8 mouse cellular contexts compared by ENCODE assay signal in genomic region chr4:117887133-117887532, GRCm38 (mm10). TPM values are rescaled to one million over a fixed set of nuclear protein-coding genes. Genes with fewer than 3 reads are reported as not detected.
A peak's percentile ranks its signal among the peaks of the same experiment; 100 is the strongest.
DNase-seq lines count a peak whose midpoint lies in the region; ATAC-seq lines count a peak whose summit lies in the region.

Gene Atp6v0b (minus strand): TSS chr4:117887333.

- no peaks in the 10 kb centered on the region for H3K27me3 ChIP-seq in hindbrain, embryonic 15.5 days

- under 1% methylated on average over 37 of the region's 37 CpGs for WGBS in hindbrain, embryonic 15.5 days

- H3K4me2 ChIP-seq in hindbrain, embryonic 15.5 days, result peak within 1 kb of the TSS; percentile 83

- peak; percentile 86 for ATAC-seq in hindbrain, embryonic 15.5 days (ENCODE audit: low FRiP score, low read depth)

- H3K4me1 ChIP-seq in hindbrain, embryonic 15.5 days (replicated peaks), result peaks cover 51% of the 10 kb centered on the region

- H3K27ac ChIP-seq in hindbrain, embryonic 15.5 days (replicated peaks), result peak within 1 kb of the TSS; percentile 64

- DNase-seq in T-cell, adult 2 months (ENCODE audit: low spot score), result peak; percentile 93
- DNase-seq in cerebellum, postnatal 36 days, result peak; percentile 96 to 97
- DNase-seq in frontal cortex, postnatal 36 days (ENCODE audit: low spot score in 2 of 2), result peak; percentile 95 to 96
- DNase-seq in left cerebral cortex, adult 11 months (ENCODE audit: low spot score), result peak; percentile 92
- DNase-seq in lung, postnatal 4 days, result peak; percentile 94 to 95
- DNase-seq in retina, postnatal 7 days (ENCODE audit: low read depth, low spot score), result peak; percentile 76
- DNase-seq in urinary bladder, adult 2 months (ENCODE audit: low spot score), result peak; percentile 93

- no peaks in the 10 kb centered on the region for H3K9me3 ChIP-seq in hindbrain, embryonic 15.5 days

- H3K36me3 ChIP-seq in hindbrain, embryonic 15.5 days, result peaks cover 18% of the 10 kb centered on the region

- H3K9ac ChIP-seq in hindbrain, embryonic 15.5 days, result peak within 1 kb of the TSS; percentile 93

- peak within 1 kb of the TSS; percentile 98 for H3K4me3 ChIP-seq in hindbrain, embryonic 15.5 days

RNA-seq across cellular contexts. Expression of gene Atp6v0b, which starts in this region (rescaled TPM):
- polyA plus RNA-seq in hindbrain, embryonic 15.5 days (2015; fragmentation: Nextera tagmentation; extraction: Ambion mirVana), result 570 and 601 TPM in 2 replicates
- 245 and 352 TPM in 2 replicates for polyA plus RNA-seq in urinary bladder, adult 2 months (2012; rRNA removed)

Comparison
In these comparisons a context has a peak if more than half of its experiments do, and no peak if none do; other contexts are left out.
1. Peak in every context shown above with its lines: DNase-seq, ATAC-seq, H3K4me3 ChIP-seq and H3K27ac ChIP-seq.